Mouse (Mus musculus) testis, adult 2 months (tissue): ENCODE results near the gene Alox12.

Experiments used
- CTCF ChIP-seq: fragments of 200-500 bp; IDR thresholded peaks from 2 replicates; pipeline ENCODE4 v1.5.1; 2012; ENCODE audit warnings: low read depth, mild to moderate bottlenecking, inconsistent platforms, low read length, moderate library complexity; ENCODE audit not compliant: control insufficient read depth, insufficient read depth, insufficient replicate concordance
- POLR2A ChIP-seq: fragments of 200-500 bp; IDR thresholded peaks from 2 replicates; pipeline ENCODE4 v1.6.1; 2012; ENCODE audit warnings: low read depth, mild to moderate bottlenecking, inconsistent platforms, low read length, moderate library complexity; ENCODE audit not compliant: control insufficient read depth

- TF ChIP-seq CTCF = peak; percentile 50; the same call in 1 of the 2 replicates
- peak; percentile 89 for TF ChIP-seq POLR2A
Observed at GRCm38 (mm10) chr11:70237457-70238167, 17.5 kb downstream of the Alox12 start, which contains the start of gene 0610010K14Rik.
